Mouse (Mus musculus) embryonic fibroblast, embryonic 13.5 days (primary cell): ENCODE data around the gene Ankrd44. TPM values are rescaled to one million over a fixed set of nuclear protein-coding genes. Genes with fewer than 3 reads are reported as not detected.
A peak's percentile ranks its signal among the peaks of the same experiment; 100 is the strongest.

Experiments
- H3K27ac ChIP-seq: 2 replicates; pipeline ENCODE4 v1.5.1; 2012; ENCODE audit warnings: low read length, control low read depth, inconsistent platforms; ENCODE audit not compliant: insufficient read depth
- H3K4me1 ChIP-seq: 2 replicates; pipeline ENCODE4 v1.6.1; 2011; ENCODE audit warnings: low read length; ENCODE audit not compliant: control insufficient read depth, insufficient read depth
- H3K4me3 ChIP-seq: 2 replicates; pipeline ENCODE4 v1.5.1; 2011; ENCODE audit warnings: mild to moderate bottlenecking, control low read depth, low read length; ENCODE audit not compliant: insufficient read depth
- CTCF ChIP-seq: IDR thresholded peaks from 2 replicates; pipeline ENCODE4 v1.5.1; 2011; ENCODE audit warnings: mild to moderate bottlenecking, control low read depth, low read length, moderate library complexity, borderline replicate concordance; ENCODE audit not compliant: insufficient read depth
- POLR2A ChIP-seq: IDR thresholded peaks from 2 replicates; pipeline ENCODE4 v1.6.1; 2011; ENCODE audit warnings: low read depth, mild to moderate bottlenecking, control low read depth, low read length, moderate library complexity
- polyA plus RNA-seq: library from polyadenylated mRNA; stranded (reverse); fragments of >200 nt; gene quantifications from 2 replicates; pipeline ENCODE4 v1.2.4, GENCODE M21; 2011; ENCODE audit warnings: low read depth; ENCODE audit not compliant: missing spikeins, insufficient read length

The Ankrd44 gene
- polyA plus RNA-seq, 1 experiment, result 24.8 TPM

DNA sequence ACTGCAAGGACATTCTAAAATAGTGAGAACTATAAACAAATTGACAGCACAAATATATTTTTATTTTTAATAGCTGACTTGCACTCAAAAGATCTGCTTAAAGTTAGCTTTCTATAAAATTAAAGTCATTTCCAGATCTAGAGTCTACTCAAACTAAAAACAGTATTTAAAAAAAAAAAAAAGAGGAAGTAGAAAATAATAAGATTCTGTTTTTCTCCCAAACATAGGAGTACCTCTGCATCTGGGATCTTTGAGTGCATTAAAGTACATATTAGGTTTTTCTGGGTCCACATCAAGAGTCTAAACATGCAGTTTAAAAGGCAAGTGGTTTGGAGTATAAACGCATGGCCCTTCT, 15.0 kb downstream of the Ankrd44 start:
- Histone ChIP-seq H3K4me1 (peaks cover 22% of the 10 kb centered on the region), H3K4me3 (no peak overlapping the region), H3K27ac (no peak overlapping the region)
- TF ChIP-seq CTCF (no peak), POLR2A (no peak)

- TF ChIP-seq CTCF, result no peak
- no peak for TF ChIP-seq POLR2A
- peaks cover 24% of the 10 kb centered on the region for H3K4me1 ChIP-seq
- no peak overlapping the region for H3K27ac ChIP-seq
- H3K4me3 ChIP-seq, result no peak overlapping the region
These were observed 15.5 kb downstream of the Ankrd44 start for GRCm38 (mm10) chr1:54910489-54911255.

- H3K27ac ChIP-seq, result no peak overlapping the region
- no peak overlapping the region for H3K4me3 ChIP-seq
- TF ChIP-seq CTCF, result no peak
- TF ChIP-seq POLR2A, result no peak
- H3K4me1 ChIP-seq, result peaks cover 24% of the 10 kb centered on the region
These were observed 17.4 kb downstream of the Ankrd44 start for GRCm38 (mm10) chr1:54908786-54909185.

DNA sequence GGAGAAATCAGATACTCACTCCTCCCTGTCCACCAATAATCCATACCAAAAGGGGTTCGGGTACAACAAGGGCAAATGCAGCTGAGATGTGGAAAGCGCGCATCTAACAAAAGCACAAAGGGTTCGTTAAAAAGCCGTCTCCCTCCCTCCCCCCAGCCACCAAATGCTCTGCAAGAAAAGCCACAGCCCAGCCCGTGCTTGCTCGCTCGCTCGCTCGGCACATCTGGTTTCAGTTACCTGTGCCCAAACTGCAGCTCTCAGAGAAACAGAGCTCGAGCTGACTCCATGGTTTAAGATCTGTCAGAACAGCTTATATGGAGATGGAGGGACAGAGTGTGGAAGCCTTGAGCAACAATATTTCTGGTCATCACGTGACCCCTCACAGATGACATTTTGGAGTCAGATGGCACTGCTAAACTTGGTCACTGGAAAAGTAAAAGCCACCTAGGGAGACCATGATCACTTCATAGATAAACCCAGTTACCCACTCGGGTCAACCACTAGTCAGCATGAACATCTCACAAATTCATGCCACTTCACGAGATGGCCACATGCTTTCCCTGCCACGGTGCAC, 19.0 kb downstream of the Ankrd44 start:
- TF ChIP-seq POLR2A, result no peak
- no peak for TF ChIP-seq CTCF
- H3K4me1 ChIP-seq, result peaks cover 16% of the 10 kb centered on the region
- H3K4me3 ChIP-seq, result no peak overlapping the region
- peak overlapping the region; percentile 38; the same call in 1 of the 2 replicates for H3K27ac ChIP-seq

- H3K4me3 ChIP-seq, result no peak overlapping the region
- H3K4me1 ChIP-seq, result peaks cover 16% of the 10 kb centered on the region
- TF ChIP-seq CTCF (no peak), POLR2A (no peak)
- no peak overlapping the region for H3K27ac ChIP-seq
These were observed 19.9 kb downstream of the Ankrd44 start for GRCm38 (mm10) chr1:54906322-54906721.

DNA sequence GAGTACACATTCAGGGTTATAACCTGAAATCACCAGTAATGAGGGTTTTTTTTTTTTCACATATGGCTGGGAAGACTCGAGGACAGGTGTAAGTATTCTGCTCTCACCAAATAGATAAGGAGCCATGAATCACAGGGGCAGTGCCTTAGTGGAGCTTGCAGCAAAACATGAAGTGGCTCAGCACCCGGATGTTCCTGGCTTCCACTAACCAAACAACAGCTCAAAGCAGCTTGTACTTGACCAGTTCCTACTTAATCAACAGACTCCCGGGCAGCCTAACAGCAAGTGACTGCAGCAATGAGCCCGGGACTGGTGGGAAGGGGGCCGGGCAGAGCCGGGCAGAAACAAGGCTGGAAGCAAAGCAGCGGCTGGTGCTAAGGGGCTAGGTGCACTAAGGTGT, 20.6 kb downstream of the Ankrd44 start:
- Histone ChIP-seq H3K4me1 (peaks cover 16% of the 10 kb centered on the region), H3K4me3 (no peak overlapping the region)

DNA sequence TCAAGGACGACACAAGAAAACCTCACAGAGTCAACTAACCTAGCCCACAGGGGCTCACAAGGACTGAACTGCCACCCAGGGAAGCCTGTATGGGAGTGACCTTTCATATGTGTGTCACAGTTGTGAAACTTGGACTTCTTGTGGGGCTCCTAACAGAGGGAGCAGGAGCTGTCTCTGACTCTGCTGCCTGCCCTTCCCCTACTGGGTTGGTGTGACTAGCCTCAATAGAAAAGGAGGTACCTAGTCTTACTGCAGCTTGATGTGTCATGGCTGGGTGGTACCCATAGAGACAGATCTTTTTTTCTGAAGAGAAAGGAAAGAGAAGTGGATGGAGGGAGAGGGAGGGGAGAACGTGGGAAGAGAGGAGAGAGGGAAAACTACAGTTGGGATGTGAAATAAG, 22.0 kb downstream of the Ankrd44 start:
- Histone ChIP-seq H3K27ac (no peak overlapping the region), H3K4me3 (no peak overlapping the region), H3K4me1 (peaks cover 18% of the 10 kb centered on the region)
- TF ChIP-seq POLR2A (no peak), CTCF (no peak)

More for the DNA sequence above, 20.6 kb downstream of the Ankrd44 start:
- TF ChIP-seq CTCF, result no peak
- no peak for TF ChIP-seq POLR2A
- no peak overlapping the region for H3K27ac ChIP-seq

DNA sequence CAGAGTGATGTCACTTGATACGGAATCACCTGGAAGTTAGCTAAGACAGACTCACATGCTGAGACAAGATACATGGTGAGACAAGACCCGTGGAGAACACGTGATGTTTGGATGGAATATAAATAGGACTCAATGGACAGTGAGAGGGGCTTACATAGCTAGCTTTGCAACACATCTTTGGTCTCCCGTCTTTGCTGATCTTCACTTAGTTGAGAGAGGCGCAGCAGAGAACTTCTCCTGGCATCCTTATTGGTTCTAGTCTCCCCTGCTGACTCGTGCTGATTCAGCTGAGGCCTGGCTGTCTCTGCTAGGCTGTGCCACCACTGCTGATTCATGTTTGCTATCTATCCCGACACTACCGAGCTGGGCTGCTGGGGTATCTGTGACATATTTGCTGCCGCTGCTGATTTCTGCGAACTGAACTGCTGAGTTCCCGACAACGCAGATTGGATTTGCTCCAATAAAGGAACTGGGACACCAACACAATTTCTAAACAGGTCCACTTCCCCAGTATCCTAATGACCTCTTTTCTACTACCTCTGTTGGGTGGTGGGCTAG, 23.4 kb downstream of the Ankrd44 start:
- Histone ChIP-seq H3K4me1 (peaks cover 26% of the 10 kb centered on the region), H3K4me3 (no peak overlapping the region)

GRCm38 (mm10) chr1:54901084-54901483, 25.1 kb downstream of the Ankrd44 start:
- H3K4me3 ChIP-seq, result no peak overlapping the region
- no peak overlapping the region for H3K27ac ChIP-seq
- no peak for TF ChIP-seq POLR2A
- no peak for TF ChIP-seq CTCF
- peaks cover 14% of the 10 kb centered on the region for H3K4me1 ChIP-seq

More for the DNA sequence above, 23.4 kb downstream of the Ankrd44 start:
- no peak overlapping the region for H3K27ac ChIP-seq
- TF ChIP-seq POLR2A (no peak), CTCF (no peak)

- TF ChIP-seq POLR2A, result no peak
- TF ChIP-seq CTCF, result no peak
- no peak overlapping the region for H3K27ac ChIP-seq
- H3K4me3 ChIP-seq, result no peak overlapping the region
- H3K4me1 ChIP-seq, result peaks cover 14% of the 10 kb centered on the region
These were observed 26.9 kb downstream of the Ankrd44 start for GRCm38 (mm10) chr1:54899247-54899646.
